Mouse (Mus musculus): Measurements from ENCODE around the gene Zcchc7. TPM values are rescaled to one million over a fixed set of nuclear protein-coding genes. Genes with fewer than 3 reads are reported as not detected.

Gene Zcchc7
- polyA plus RNA-seq, 1 experiment from 2014 or later = 38.3 TPM

DNA sequence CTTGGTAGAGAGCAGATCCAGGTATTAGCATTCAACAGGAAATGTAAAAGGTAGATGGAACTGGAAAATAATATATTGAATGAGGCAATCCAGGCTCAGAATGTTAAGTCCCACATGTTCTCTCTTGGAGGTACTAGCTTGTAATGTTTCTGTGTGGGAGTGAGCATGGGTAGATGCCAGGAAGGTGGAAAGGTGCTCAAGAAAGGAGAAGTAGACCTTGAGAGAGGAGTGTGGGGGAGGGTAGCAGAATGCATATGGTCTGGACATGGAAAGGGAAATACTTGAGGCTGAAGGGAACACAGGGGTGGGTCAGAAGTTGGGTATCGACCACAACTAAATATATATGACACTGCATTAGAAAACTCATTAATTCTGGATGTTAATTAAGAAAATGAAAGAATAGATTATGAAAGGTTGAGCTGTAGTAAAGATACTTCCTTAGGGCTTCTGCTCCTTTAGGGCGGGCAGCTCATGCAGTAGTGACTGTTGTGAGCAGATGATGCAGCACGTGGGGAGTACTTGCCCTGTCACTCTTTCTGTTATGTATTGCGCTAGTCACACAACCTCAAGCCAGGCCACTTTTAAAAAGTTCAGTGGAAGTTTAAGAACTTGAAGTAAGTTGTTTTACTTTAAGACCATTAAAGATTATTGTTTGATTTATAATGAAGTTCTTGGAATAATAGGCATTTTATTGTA, 24.9 kb downstream of the Zcchc7 start:
- no peak for ATAC-seq (ENCODE audit: low FRiP score, low TSS enrichment)
- no peak overlapping the region for H3K4me3 ChIP-seq (replicated peaks; ENCODE audit: low read depth, low read length)
- 62% methylated on average over 4 of the region's 4 CpGs for WGBS
- H3K27me3 ChIP-seq (ENCODE audit: control insufficient read depth, insufficient read depth, low read length) = peaks cover 9% of the 10 kb centered on the region
- H3K36me3 ChIP-seq (ENCODE audit: control insufficient read depth, insufficient read depth, low read length) = no peaks in the 10 kb centered on the region
- H3K9ac ChIP-seq (replicated peaks; ENCODE audit: low read length) = no peak overlapping the region
- DNase-seq = no peak
- H3K4me1 ChIP-seq (ENCODE audit: control insufficient read depth, insufficient read depth, low read length) = no peaks in the 10 kb centered on the region
- H3K9me3 ChIP-seq (ENCODE audit: control insufficient read depth, low read length) = no peaks in the 10 kb centered on the region
- no peak overlapping the region for H3K4me2 ChIP-seq (ENCODE audit: low read length)
- H3K27ac ChIP-seq (replicated peaks; ENCODE audit: low read depth, low read length) = peak overlapping the region; percentile 20; the same call in 1 of the 2 replicates

DNA sequence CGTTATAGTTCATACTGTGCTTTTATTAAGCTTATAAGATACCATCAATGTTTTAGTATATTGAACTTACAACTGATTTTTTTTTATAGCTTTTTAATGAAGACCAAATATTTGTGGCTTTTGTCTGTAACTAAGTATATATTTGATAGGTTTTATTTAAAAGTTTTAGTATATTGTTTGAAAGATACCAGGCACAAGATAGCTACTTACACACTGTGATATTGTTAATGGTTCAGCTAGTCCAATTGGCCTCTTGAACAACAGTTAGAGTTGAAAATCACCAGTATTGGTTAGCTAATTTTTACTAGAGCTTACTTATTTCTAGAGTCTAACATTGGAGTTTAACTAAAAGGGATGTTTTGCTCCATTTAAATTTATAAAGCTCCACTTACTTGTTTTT, 25.8 kb downstream of the Zcchc7 start:
- ATAC-seq (ENCODE audit: low FRiP score, low TSS enrichment) (no peak), DNase-seq (no peak)
- no peak overlapping the region for H3K4me3 ChIP-seq (replicated peaks; ENCODE audit: low read depth, low read length)
- no peak overlapping the region for H3K27ac ChIP-seq (replicated peaks; ENCODE audit: low read depth, low read length)
- H3K9me3 ChIP-seq (ENCODE audit: control insufficient read depth, low read length) = no peaks in the 10 kb centered on the region
- no peaks in the 10 kb centered on the region for H3K36me3 ChIP-seq (ENCODE audit: control insufficient read depth, insufficient read depth, low read length)
- no peaks in the 10 kb centered on the region for H3K4me1 ChIP-seq (ENCODE audit: control insufficient read depth, insufficient read depth, low read length)
- 73% methylated on average over 1 of the region's 1 CpGs for WGBS
- no peak overlapping the region for H3K9ac ChIP-seq (replicated peaks; ENCODE audit: low read length)
- H3K27me3 ChIP-seq (ENCODE audit: control insufficient read depth, insufficient read depth, low read length) = peaks cover 9% of the 10 kb centered on the region
- H3K4me2 ChIP-seq (ENCODE audit: low read length) = no peak overlapping the region

DNA sequence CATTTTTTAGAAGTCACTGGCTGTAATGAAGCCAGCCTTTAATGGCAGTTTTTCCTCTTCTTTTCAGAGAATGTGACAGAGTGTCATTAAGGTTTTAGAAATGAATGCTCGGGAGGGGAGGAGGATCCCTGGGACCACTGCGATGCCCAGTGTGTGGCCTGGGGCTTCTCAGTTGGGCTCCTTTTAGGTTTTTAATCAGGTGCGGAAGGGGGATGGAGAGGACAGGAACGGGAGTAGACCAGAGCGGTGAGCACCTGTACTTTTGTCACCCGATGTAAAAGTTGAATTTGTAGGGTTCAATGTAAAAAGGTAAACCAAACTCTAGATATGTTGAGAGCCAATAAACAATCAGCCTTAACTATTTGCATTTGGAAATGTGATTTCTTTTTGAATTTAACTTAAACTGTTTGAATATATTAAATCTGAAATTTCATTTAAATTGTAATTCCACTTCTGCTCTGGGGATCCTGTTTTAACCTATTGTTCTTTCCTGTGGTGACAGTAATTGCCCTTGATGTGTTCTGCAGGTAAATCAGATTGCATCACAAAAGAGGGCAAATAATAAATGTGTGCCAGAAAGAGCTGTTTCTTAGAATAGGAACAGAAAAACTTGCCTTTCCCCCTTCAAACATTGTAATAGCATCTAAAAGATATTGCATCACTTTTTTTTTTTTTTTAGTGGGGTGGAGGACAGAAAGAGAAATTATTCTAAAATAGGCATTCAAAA, 28.1 kb downstream of the Zcchc7 start:
- Histone ChIP-seq H3K9ac (replicated peaks; ENCODE audit: low read length) (no peak overlapping the region), H3K4me2 (ENCODE audit: low read length) (peak overlapping the region; percentile 0; the same call in 1 of the 2 replicates), H3K27ac (replicated peaks; ENCODE audit: low read depth, low read length) (no peak overlapping the region), H3K9me3 (ENCODE audit: control insufficient read depth, low read length) (no peaks in the 10 kb centered on the region), H3K4me1 (ENCODE audit: control insufficient read depth, insufficient read depth, low read length) (no peaks in the 10 kb centered on the region), H3K27me3 (ENCODE audit: control insufficient read depth, insufficient read depth, low read length) (peaks cover 6% of the 10 kb centered on the region), H3K4me3 (replicated peaks; ENCODE audit: low read depth, low read length) (no peak overlapping the region), H3K36me3 (ENCODE audit: control insufficient read depth, insufficient read depth, low read length) (no peaks in the 10 kb centered on the region)
- ATAC-seq (ENCODE audit: low FRiP score, low TSS enrichment) (no peak), DNase-seq (no peak)
- 13% methylated on average over 6 of the region's 6 CpGs for WGBS

DNA sequence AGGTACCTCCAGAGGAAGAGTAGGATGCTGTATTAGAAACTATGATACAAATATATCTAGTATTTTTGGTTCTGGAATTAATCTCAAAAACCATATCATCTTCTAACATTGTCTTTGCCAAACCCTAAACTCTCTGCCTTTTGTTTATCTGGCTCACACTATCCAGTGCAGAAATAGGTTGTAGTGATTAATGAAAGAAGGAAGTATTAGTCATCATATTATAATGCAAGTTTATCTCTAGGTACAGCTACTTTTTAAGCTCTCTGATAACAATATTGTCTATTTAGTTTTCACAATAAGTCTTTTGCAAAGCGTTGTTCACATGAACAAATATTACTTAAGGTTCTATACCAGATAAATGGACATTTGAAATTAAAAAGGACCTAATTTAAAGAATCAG, 57.2 kb downstream of the Zcchc7 start:
- Histone ChIP-seq H3K27ac (replicated peaks; ENCODE audit: low read depth, low read length) (no peak overlapping the region), H3K9ac (replicated peaks; ENCODE audit: low read length) (no peak overlapping the region), H3K9me3 (ENCODE audit: control insufficient read depth, low read length) (no peaks in the 10 kb centered on the region), H3K4me3 (replicated peaks; ENCODE audit: low read depth, low read length) (no peak overlapping the region), H3K27me3 (ENCODE audit: control insufficient read depth, insufficient read depth, low read length) (no peaks in the 10 kb centered on the region; the same call in 1 of the 2 replicates), H3K4me1 (ENCODE audit: control insufficient read depth, insufficient read depth, low read length) (peaks cover 3% of the 10 kb centered on the region; the same call in 1 of the 2 replicates), H3K4me2 (ENCODE audit: low read length) (no peak overlapping the region), H3K36me3 (ENCODE audit: control insufficient read depth, insufficient read depth, low read length) (no peaks in the 10 kb centered on the region)
- ATAC-seq (ENCODE audit: low FRiP score, low TSS enrichment) (no peak), DNase-seq (no peak)
- whole genome bisulfite sequencing = 89% methylated on average over 1 of the region's 1 CpGs

DNA sequence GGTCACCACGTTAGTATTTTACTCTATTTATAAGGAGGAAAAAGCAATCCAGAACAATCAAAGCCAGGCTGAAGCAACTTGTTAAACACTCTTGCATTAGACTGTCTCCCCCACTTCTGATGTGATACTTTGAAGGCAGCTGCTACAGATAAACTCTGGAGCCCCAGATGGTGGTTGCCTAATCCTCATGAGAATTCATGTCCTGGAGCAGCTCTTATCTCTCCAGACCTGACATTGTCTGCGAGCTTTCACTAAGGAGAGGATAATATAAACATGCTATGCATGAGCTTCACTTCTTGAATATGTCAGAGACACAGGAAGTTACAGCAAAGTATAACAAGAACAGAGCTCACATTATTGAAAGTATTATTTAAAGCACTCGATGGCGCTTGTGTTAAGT, 58.1 kb downstream of the Zcchc7 start:
- Histone ChIP-seq H3K4me1 (ENCODE audit: control insufficient read depth, insufficient read depth, low read length) (no peaks in the 10 kb centered on the region), H3K27me3 (ENCODE audit: control insufficient read depth, insufficient read depth, low read length) (no peaks in the 10 kb centered on the region; the same call in 1 of the 2 replicates), H3K9me3 (ENCODE audit: control insufficient read depth, low read length) (no peaks in the 10 kb centered on the region), H3K4me2 (ENCODE audit: low read length) (no peak overlapping the region), H3K27ac (replicated peaks; ENCODE audit: low read depth, low read length) (no peak overlapping the region), H3K9ac (replicated peaks; ENCODE audit: low read length) (no peak overlapping the region), H3K36me3 (ENCODE audit: control insufficient read depth, insufficient read depth, low read length) (no peaks in the 10 kb centered on the region), H3K4me3 (replicated peaks; ENCODE audit: low read depth, low read length) (no peak overlapping the region)
- ATAC-seq (ENCODE audit: low FRiP score, low TSS enrichment) (no peak), DNase-seq (peak; percentile 52)
- 33% methylated on average over 4 of the region's 4 CpGs for whole genome bisulfite sequencing

DNA sequence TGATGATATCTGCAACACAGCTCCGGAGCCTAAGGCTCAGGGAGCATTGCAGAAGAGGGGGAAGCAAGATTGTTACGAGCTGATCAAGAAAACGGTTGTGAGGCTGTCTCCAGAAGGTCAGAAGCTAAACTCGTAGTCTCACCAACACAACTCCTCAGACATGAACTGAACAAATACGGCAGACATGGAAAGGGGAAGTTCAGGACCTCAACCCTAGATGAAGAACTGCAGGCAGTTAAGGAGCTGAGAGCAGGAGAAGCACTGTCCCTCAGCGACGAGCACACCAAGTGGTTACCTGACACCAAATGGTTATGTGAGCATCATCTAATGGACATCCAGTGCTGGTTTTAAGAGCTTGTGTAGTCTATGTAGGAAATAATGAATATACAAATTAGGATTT, 60.9 kb downstream of the Zcchc7 start:
- 82% methylated on average over 7 of the region's 7 CpGs for WGBS
- no peaks in the 10 kb centered on the region for H3K36me3 ChIP-seq (ENCODE audit: control insufficient read depth, insufficient read depth, low read length)
- no peak overlapping the region for H3K27ac ChIP-seq (replicated peaks; ENCODE audit: low read depth, low read length)
- DNase-seq (no peak), ATAC-seq (ENCODE audit: low FRiP score, low TSS enrichment) (no peak)
- no peak overlapping the region for H3K4me3 ChIP-seq (replicated peaks; ENCODE audit: low read depth, low read length)
- no peaks in the 10 kb centered on the region for H3K9me3 ChIP-seq (ENCODE audit: control insufficient read depth, low read length)
- H3K4me1 ChIP-seq (ENCODE audit: control insufficient read depth, insufficient read depth, low read length) = no peaks in the 10 kb centered on the region
- H3K4me2 ChIP-seq (ENCODE audit: low read length) = no peak overlapping the region
- no peak overlapping the region for H3K9ac ChIP-seq (replicated peaks; ENCODE audit: low read length)
- H3K27me3 ChIP-seq (ENCODE audit: control insufficient read depth, insufficient read depth, low read length) = no peaks in the 10 kb centered on the region

DNA sequence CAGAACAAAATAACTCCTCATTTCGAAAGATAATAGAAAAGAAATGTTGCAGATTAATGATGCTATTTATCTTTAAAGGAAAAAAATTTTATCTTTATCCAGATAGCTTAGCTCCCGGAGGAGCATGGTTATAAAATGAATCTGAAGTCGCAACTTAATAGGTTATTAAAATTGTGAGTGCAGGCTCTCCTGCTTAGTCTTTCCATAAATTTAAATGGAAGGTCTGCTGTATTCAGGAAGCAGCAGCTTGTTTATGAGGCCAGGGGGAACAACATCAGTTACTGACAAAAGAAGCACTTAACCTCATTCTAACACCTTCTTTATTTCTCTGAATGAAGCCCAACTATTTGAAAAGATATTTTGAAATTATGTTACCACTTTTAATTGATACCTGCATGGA, 74.9 kb downstream of the Zcchc7 start:
- Histone ChIP-seq H3K36me3 (ENCODE audit: control insufficient read depth, insufficient read depth, low read length) (no peaks in the 10 kb centered on the region), H3K9ac (replicated peaks; ENCODE audit: low read length) (no peak overlapping the region), H3K27me3 (ENCODE audit: control insufficient read depth, insufficient read depth, low read length) (no peaks in the 10 kb centered on the region), H3K4me1 (ENCODE audit: control insufficient read depth, insufficient read depth, low read length) (no peaks in the 10 kb centered on the region), H3K9me3 (ENCODE audit: control insufficient read depth, low read length) (no peaks in the 10 kb centered on the region), H3K4me2 (ENCODE audit: low read length) (no peak overlapping the region), H3K27ac (replicated peaks; ENCODE audit: low read depth, low read length) (no peak overlapping the region), H3K4me3 (replicated peaks; ENCODE audit: low read depth, low read length) (no peak overlapping the region)
- DNase-seq (no peak), ATAC-seq (ENCODE audit: low FRiP score, low TSS enrichment) (no peak)
- 57% methylated on average over 3 of the region's 3 CpGs for WGBS

DNA sequence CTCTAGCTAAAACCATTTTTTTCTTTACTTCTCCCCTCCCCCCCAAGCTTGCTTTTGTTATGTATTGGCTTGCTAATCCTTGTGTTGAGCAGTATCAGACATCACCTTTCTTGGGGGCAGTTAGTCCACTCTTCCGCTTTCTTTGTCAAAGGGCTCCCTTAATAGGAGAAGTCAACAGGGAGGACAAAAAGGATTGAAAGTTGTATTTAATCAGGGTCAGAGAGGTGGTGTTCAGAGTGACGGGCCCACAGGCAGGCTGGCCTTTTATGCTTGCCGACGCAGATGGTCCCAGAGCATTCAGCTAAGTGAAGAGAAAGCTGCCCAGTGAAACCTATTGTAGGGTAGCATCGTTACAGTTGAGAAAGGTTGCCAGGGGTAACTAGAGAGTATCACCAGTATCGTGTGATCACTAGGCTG, 96.2 kb downstream of the Zcchc7 start:
- 4% methylated on average over 6 of the region's 6 CpGs for WGBS
- H3K36me3 ChIP-seq (ENCODE audit: control insufficient read depth, insufficient read depth, low read length) = no peaks in the 10 kb centered on the region
- no peak overlapping the region for H3K4me3 ChIP-seq (replicated peaks; ENCODE audit: low read depth, low read length)
- H3K27ac ChIP-seq (replicated peaks; ENCODE audit: low read depth, low read length) = peak overlapping the region; percentile 46
- H3K9me3 ChIP-seq (ENCODE audit: control insufficient read depth, low read length) = no peaks in the 10 kb centered on the region
- no peak overlapping the region for H3K4me2 ChIP-seq (ENCODE audit: low read length)
- peaks cover 5% of the 10 kb centered on the region; the same call in 1 of the 2 replicates for H3K4me1 ChIP-seq (ENCODE audit: control insufficient read depth, insufficient read depth, low read length)
- peaks cover 50% of the 10 kb centered on the region for H3K27me3 ChIP-seq (ENCODE audit: control insufficient read depth, insufficient read depth, low read length)
- DNase-seq = peak; percentile 80
- ATAC-seq (ENCODE audit: low FRiP score, low TSS enrichment) = peak; percentile 60; the same call in 1 of the 2 replicates
- no peak overlapping the region for H3K9ac ChIP-seq (replicated peaks; ENCODE audit: low read length)

DNA sequence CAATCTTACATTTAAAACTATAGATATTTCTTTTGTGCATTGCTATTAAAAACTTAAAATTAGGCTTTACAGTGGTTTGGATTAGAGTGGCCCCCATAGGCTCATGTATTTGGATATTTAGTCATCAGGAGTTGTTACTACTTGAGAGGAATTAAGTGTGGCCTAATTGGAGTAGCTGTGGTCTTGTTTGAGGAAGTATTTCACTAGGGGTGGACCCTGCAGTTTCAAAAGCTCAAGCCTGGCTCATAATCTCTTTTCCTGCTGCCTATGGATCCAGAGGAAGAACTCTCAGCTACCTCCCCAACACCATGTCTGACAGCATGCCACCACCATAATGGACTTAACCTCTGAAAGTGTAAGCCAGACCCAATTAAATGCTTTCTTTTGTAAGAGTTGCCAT, 115.9 kb downstream of the Zcchc7 start:
- no peak overlapping the region for H3K4me3 ChIP-seq (replicated peaks; ENCODE audit: low read depth, low read length)
- H3K9ac ChIP-seq (replicated peaks; ENCODE audit: low read length) = no peak overlapping the region
- H3K9me3 ChIP-seq (ENCODE audit: control insufficient read depth, low read length) = no peaks in the 10 kb centered on the region
- ATAC-seq (ENCODE audit: low FRiP score, low TSS enrichment) (no peak), DNase-seq (no peak)
- no peaks in the 10 kb centered on the region for H3K36me3 ChIP-seq (ENCODE audit: control insufficient read depth, insufficient read depth, low read length)
- no peak overlapping the region for H3K4me2 ChIP-seq (ENCODE audit: low read length)
- H3K27me3 ChIP-seq (ENCODE audit: control insufficient read depth, insufficient read depth, low read length) = no peaks in the 10 kb centered on the region
- no peaks in the 10 kb centered on the region for H3K4me1 ChIP-seq (ENCODE audit: control insufficient read depth, insufficient read depth, low read length)
- H3K27ac ChIP-seq (replicated peaks; ENCODE audit: low read depth, low read length) = no peak overlapping the region
